Mouse (Mus musculus): ENCODE results near the gene Smbd1.

GRCm38 (mm10) chr16:32807408-32808185, 2.7 kb downstream of the Smbd1 start:
- no peak for TF ChIP-seq CTCF (IDR thresholded peaks at IDR 0.05; ENCODE audit: low read depth)
- no peak for TF ChIP-seq EP300 (IDR thresholded peaks at IDR 0.05; ENCODE audit: low read depth)
